Mouse (Mus musculus): Measurements from ENCODE around the gene Gm29427. TPM values are rescaled to one million over a fixed set of nuclear protein-coding genes. Genes with fewer than 3 reads are reported as not detected.
"Not testable (repeated sequence)": the region's sequence is repeated elsewhere in the genome, so short reads cannot be mapped to it uniquely, and the experiment has no call there.

Gene Gm29427
- total RNA-seq, 2 experiments from 2014 or later = not detected

DNA sequence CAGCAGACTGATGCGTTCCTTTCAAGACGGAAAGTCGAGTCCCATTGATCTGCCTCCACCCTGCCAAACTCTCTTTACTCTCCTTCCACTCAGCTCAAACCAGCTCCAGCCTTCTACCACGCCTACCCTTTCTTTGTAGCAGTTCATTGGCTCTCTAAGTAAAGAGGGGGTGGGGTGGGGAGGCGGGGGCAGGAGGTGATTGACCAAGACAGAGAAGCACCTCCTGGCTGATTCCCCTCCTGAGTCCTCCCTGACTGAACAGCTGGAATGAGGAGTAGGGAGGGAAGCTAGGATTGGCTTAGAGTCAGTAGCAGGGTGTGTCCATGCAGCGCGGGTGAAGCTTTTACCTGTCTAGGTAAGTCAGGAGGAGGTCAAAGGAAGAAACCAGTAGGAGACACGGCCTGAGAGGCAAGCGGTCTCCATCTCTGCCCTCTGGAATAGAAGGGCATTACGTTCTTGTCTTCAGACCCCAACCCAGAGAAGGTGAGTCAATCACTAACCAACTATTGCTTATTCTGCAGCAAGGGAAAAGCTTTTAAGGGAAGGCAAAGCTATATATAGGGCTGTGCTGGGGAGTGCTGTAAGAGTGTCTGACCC, 16.2 kb upstream of the Gm29427 start, which contains the start of gene AA986860:
Gene AA986860, plus strand, starts transcription at position 236 of the 597 bp plus-strand sequence.
- no peak for DNase-seq

- no peak for DNase-seq
Measured at GRCm38 (mm10) chr1:130729153-130729552, 13.6 kb upstream of the Gm29427 start, which contains the start of gene Pfkfb2. Pfkfb2 (minus strand) TSS chr1:130729253.

DNA sequence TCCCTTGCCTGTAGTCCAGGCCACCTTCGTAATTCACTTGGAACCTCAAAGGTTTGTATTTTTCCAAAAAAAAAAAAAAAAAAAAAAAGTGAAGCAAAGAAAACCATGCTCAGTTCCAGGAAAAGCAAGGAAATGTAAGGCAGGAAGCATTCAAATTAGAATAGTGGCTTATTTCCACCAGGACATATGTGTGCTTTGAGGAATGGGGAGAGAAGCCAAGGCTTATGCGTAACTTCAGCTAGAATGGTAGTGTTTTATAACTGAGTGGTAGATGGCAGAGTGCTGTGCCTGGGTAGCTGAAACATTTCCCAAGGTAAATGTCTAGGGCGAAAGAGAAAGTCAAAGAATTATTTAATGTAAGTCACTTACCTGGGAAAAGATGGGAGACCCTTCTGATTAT, 13.1 kb upstream of the Gm29427 start:
- no peak for DNase-seq

- no peak for DNase-seq
Measured at GRCm38 (mm10) chr1:130728070-130728469, 12.5 kb upstream of the Gm29427 start.

- no peak for DNase-seq
Measured at GRCm38 (mm10) chr1:130726396-130726795, 10.8 kb upstream of the Gm29427 start.

DNA sequence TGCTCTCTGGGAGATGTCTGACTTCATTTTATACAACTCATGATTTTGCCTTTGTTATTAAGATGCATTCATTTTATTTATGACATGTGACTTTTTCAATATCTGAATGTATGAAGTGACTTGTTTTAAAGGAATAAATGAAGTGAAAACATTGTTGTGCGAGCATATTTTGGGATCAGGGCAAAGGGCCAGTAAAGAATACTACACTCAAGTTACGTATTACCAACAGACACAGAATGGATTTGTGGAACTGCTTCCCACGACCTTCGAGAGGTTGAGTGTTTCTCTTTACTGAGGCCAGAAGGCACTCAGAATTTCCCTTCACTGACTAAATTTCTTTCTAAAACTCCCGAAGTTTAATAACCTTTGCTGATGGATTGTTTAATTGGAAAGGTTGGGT, 8.6 kb upstream of the Gm29427 start:
- DNase-seq = no peak

DNA sequence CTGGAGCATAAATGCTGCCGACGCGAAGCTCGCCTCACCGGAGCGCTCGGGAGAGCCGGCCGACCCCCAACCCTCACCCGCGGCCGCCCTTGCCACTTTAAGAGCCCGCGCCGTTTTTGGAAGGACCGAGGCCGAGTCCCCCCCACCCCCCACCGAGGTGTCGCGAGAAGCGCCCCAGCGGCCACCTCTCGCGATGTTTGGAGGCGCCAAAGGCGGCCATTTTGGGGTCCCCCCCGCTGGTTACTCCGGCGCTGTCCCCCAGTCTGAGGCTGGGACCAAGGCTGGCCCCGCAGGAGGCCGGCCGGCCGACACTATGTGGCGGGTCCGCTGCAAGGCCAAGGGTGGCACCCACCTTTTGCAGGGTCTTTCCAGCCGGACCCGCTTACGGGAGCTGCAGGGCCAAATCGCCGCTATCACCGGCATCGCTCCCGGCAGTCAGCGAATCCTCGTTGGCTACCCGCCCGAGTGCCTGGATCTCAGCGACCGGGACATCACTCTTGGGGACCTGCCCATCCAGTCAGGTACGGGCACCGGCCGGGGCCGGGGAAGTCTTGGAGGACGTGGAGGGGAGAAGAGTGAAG, 1.8 kb upstream of the Gm29427 start, which contains the start of gene Yod1:
Gene Yod1, plus strand, starts transcription at position 37 of the 581 bp plus-strand sequence.
- peak; percentile 90 for DNase-seq

DNA sequence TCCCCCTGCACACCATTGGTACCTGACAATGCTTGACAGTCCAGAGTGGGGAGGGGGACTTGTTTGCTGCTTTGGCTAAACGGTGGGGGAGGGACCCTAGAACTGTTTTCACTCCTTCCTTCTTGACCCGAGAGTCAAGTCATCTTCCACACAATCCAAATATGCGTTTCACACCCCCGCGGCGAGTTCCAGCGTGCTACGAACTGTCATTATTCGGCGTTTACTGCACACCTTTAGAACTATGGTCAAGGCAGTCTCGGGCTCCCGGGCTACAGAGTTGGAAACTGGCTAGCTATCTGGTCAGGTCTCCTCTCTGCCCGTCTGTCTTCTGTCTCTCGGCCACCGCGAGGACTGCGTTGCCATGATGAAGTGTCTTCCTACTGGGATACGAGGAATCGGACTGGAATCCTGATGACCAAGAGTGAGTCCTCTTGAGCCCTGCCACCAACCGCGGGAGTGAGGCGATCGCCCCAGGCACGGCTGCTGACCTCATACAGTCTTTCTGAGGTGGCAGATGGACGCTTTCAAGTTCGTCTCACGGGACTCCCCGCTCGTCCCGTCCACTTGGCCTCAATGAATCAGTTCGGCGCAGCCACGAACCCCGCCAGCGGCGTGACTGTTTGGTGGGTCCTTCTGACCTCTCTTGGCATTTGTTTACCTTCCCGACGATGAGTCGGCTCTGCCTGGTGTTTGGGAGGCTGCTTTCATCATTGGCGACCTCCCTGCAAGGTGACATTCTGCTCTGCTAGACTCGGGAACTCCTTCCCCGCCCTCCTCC, 1.1 kb upstream of the Gm29427 start:
- peak; percentile 18 for DNase-seq

- no peak for DNase-seq
Measured at GRCm38 (mm10) chr1:130716218-130716512, 566 bp upstream of the Gm29427 start.

- no peak for DNase-seq
Measured at GRCm38 (mm10) chr1:130714046-130714445, 1.6 kb downstream of the Gm29427 start.

- DNase-seq = no peak
Measured at GRCm38 (mm10) chr1:130710283-130711080, 5.1 kb downstream of the Gm29427 start.

DNA sequence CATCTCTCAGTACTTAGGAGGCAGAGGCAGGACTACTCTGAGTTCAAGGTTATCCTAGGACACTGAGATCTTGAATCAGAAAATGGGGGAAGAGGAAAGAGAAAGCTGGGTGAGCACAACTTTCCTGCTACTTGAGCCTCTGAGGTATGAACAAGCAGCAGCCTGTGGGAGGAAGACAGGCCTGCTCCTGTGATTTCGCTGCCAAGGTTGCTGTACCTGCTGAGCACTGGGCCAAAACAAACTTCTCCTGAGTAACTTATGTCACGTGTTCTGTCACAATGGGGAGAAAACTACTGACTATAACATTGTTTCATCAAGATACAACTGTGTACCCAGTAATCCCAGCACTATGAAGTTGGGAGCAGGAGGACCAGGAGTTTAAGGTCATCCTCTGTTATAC, 12.0 kb downstream of the Gm29427 start:
- no peak for DNase-seq

GRCm38 (mm10) chr1:130701976-130702375, 13.6 kb downstream of the Gm29427 start:
- DNase-seq = no peak

- DNase-seq = no peak
Measured at GRCm38 (mm10) chr1:130699937-130700633, 15.5 kb downstream of the Gm29427 start.

GRCm38 (mm10) chr1:130698601-130699000, 17.0 kb downstream of the Gm29427 start:
- no peak for DNase-seq

DNA sequence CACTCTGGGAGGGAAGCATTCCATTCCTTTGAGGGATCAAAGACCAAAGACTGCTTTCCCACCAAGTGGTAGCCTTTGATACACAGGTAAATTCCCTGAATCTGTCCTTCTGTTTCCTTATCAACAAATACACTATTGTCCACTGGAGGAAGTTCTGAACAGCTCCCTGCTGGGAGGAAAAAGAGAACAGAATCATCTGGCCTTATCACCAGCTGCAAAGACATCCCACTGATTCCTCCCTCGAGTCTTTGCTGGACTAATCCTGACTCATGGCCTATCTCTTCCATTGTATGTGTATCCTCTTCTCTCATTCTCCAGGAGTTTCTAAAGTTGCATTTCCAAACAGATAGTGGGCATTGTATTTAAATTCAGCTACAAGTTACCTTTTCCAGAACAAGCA, 31.7 kb downstream of the Gm29427 start:
- no peak for DNase-seq

- DNase-seq = no peak
Measured at GRCm38 (mm10) chr1:130681656-130682413, 33.8 kb downstream of the Gm29427 start.

DNA sequence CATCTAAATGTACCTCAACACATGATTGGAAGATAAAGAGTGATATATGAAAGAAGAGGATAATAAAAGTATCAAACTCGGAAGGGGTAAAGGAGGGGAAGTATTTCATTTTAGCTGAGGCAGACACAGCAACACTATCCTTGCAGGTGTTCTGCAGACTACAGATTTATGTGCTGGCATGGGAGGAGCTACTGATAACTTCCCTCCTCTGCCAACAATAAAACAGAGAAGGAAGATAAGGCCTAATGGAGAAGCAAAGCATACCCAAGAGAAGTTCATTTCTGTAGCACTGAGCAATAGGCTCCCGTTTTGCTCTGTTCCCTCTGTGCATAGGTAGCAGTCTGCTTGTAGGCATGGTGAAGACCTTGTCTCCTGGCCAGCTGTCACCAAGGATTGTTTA, 34.5 kb downstream of the Gm29427 start:
- DNase-seq = no peak

- no peak for DNase-seq
Measured at GRCm38 (mm10) chr1:130678551-130678950, 37.0 kb downstream of the Gm29427 start.

- not testable (repeated sequence) for DNase-seq
Measured at GRCm38 (mm10) chr1:130663576-130663975, 52.0 kb downstream of the Gm29427 start.

DNA sequence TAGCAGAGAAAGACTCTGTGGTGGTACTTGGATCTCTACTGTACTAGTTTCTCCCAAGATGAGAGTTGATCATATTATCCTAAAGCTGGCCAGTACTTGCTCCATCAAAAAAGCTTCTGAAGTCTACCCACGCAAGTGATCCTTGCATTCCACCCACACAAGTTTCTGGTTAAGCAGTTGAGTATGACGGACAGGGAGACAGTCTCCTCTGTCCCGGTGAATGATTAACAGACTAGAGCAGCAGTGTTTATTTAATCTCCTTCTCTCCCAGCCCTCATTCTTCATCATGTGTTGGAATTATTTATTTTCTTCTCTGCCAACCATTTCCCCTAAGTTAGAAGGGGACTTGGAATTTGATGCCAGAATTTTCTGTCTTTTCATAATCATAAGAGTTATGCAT, 54.1 kb downstream of the Gm29427 start, which contains the start of gene C4bp:
Gene C4bp, minus strand, starts transcription at position 179 of the 400 bp plus-strand sequence.
- DNase-seq = no peak
